Mouse (Mus musculus): ENCODE data around the gene Map3k4. TPM values are rescaled to one million over a fixed set of nuclear protein-coding genes. Genes with fewer than 3 reads are reported as not detected.

The Map3k4 gene
- 10 to 100 TPM; 21.0 to 21.8 TPM for total RNA-seq (2023)

DNA sequence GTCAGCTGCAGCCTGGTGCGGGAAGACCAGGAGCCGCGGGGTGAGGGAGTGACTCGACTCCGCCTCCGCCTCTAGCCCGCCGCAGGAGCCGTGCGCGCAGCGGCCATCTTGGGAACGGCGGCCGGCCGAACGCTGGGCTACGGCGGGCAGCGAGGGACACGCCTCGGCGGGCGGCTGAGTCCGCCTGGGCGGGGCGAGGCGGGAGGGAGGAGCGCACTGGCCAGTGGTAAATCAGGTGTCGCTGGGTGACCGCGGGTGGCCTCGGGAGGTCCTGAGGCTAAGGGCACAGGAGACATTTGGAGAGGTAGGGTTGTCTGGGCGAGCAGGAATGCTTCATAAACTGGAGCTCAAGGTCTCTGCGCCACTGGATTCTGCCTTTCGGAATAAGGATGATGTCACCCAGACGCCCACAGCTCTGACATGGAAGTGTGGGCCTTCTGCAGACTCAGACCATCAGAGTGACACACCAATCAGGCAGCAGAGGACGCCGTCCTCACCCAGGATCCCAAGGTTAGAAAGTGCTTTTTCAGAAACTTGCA, at the start of gene Map3k4:
Gene Map3k4, minus strand, starts transcription at position 134 of the 539 bp plus-strand sequence.

Other genes with a start within 250 kb of the Map3k4 start
- gene Agpat4, start 200.1 kb downstream of the Map3k4 start, total RNA-seq (2023), result 10 to 100 TPM; 15.6 to 15.8 TPM
- not detected for gene Plg, start 59.8 kb upstream of the Map3k4 start, total RNA-seq (2023)
- gene Slc22a3, start 188.9 kb upstream of the Map3k4 start, total RNA-seq (2023), result under 1 TPM; 0.60 to 0.77 TPM